Mouse (Mus musculus) urinary bladder, adult 18-20 months (tissue): Measurements from ENCODE around the gene Tmem273.

ENCODE experiments used
- DNase-seq, 2 experiments: peaks; one replicate each; pipeline ENCODE4 v3.0.0; 2022; ENCODE audit warnings: low spot score in 2 of 2, mixed read lengths in 2 of 2

Tmem273 gene

GRCm38 (mm10) chr14:32859831-32860569, 74.2 kb downstream of the Tmem273 start:
- no peak for DNase-seq

DNA sequence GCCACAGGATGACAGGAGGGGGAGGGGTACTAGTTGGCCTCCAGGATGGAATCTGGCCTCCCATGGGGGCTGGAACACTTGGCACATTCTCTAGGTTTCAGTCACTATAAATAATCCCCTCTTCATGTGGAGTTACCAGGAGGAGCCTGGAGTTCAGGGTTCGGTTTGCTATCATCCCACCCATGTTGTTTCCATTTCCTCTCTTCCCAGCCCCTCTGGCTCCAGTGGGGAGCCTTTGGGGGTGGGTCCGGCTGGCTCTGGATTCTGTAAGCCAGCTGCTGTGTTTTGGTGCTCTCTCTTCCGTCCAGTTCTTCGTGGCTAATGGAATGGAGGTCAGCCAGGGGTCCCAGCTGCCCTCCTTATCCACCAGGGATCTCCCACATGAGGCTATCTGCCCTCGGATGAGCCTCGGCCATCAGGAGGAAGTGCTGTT, 75.4 kb downstream of the Tmem273 start:
- DNase-seq, result no peak

- DNase-seq, result no peak
Observed at GRCm38 (mm10) chr14:32861656-32862055, 75.9 kb downstream of the Tmem273 start.

GRCm38 (mm10) chr14:32865331-32865730, 79.6 kb downstream of the Tmem273 start:
- DNase-seq, result no peak
